Mouse (Mus musculus) hindbrain, embryonic 15.5 days (tissue): ENCODE data around the gene Garnl3. TPM values are rescaled to one million over a fixed set of nuclear protein-coding genes. Genes with fewer than 3 reads are reported as not detected.

Source experiments
- ATAC-seq: fragments of 200-750 bp; cut with Nextera tagmentation; 2 replicates; pipeline ENCODE4 v1.8.0; 2017; ENCODE audit warnings: low read depth, moderate number of reproducible peaks, moderate TSS enrichment; ENCODE audit not compliant: low FRiP score
- H3K27ac ChIP-seq: fragments of 300-500 bp; sonication (generic); replicated peaks from 2 replicates; pipeline ENCODE4 v1.5.1; 2015; ENCODE audit warnings: mild to moderate bottlenecking, inconsistent platforms
- H3K27me3 ChIP-seq: fragments of 300-500 bp; sonication (generic); 2 replicates; pipeline ENCODE4 v1.6.1; 2015; ENCODE audit warnings: control low read depth, inconsistent platforms
- H3K36me3 ChIP-seq: fragments of 300-500 bp; sonication (generic); 2 replicates; pipeline ENCODE4 v1.6.1; 2015; ENCODE audit warnings: control low read depth, inconsistent platforms
- H3K4me1 ChIP-seq: fragments of 300-500 bp; sonication (generic); replicated peaks from 2 replicates; pipeline ENCODE4 v1.6.1; 2015; ENCODE audit warnings: control low read depth, inconsistent platforms
- H3K4me2 ChIP-seq: fragments of 300-500 bp; sonication (generic); 2 replicates; pipeline ENCODE4 v1.6.1; 2015; ENCODE audit warnings: moderate library complexity, mild to moderate bottlenecking, inconsistent platforms
- H3K4me3 ChIP-seq: fragments of 300-500 bp; sonication (generic); 2 replicates; pipeline ENCODE4 v1.5.1; 2015; ENCODE audit warnings: mild to moderate bottlenecking, inconsistent platforms
- H3K9ac ChIP-seq: fragments of 300-500 bp; sonication (generic); 2 replicates; pipeline ENCODE4 v1.6.1; 2015; ENCODE audit warnings: inconsistent platforms
- H3K9me3 ChIP-seq: fragments of 300-500 bp; sonication (generic); 2 replicates; pipeline ENCODE4 v1.6.1; 2016; ENCODE audit warnings: control low read depth, inconsistent platforms
- WGBS: fragments of 180-500 bp; shearing (Covaris S2); methylation state at CpG from one replicate; pipeline ENCODE4 v1.1.7; 2015; 5-methylcytosine and 5-hydroxymethylcytosine counted together
- polyA plus RNA-seq: library from polyadenylated mRNA; unstranded; fragments of >200 nt; fragmentation: Nextera tagmentation; extraction: Ambion mirVana; gene quantifications from 2 replicates; pipeline ENCODE4 v1.2.1, GENCODE M21; 2015

The Garnl3 gene
- polyA plus RNA-seq, 1 experiment from 2014 or later, result 56.7 TPM

DNA sequence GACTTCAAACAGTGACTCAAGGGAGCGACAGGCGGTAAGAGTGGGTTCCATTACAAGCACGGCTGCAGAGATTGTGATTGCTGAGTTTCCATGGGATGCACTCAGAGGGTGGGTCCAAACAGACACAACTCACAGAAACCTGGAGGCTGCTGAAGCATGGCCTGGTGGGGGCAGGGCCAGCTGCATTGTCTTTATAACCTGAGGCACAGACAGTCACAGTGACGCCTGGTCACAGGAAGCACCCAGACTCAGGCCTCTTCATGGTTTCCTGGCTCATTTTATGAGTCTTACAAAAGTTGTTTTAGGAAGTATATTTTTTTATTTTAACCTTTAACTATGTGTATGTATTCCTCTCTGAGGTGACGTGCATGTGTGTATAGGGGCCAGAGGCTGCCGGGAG is 38.0 kb upstream of the Garnl3 start:
- Histone ChIP-seq H3K4me2 (no peak overlapping the region), H3K4me1 (peaks cover 13% of the 10 kb centered on the region), H3K9ac (no peak overlapping the region), H3K27ac (no peak overlapping the region), H3K9me3 (no peaks in the 10 kb centered on the region), H3K27me3 (no peaks in the 10 kb centered on the region), H3K4me3 (no peak overlapping the region), H3K36me3 (peaks cover 27% of the 10 kb centered on the region)
- ATAC-seq, result no peak
- WGBS, result 82% methylated on average over 6 of the region's 6 CpGs

DNA sequence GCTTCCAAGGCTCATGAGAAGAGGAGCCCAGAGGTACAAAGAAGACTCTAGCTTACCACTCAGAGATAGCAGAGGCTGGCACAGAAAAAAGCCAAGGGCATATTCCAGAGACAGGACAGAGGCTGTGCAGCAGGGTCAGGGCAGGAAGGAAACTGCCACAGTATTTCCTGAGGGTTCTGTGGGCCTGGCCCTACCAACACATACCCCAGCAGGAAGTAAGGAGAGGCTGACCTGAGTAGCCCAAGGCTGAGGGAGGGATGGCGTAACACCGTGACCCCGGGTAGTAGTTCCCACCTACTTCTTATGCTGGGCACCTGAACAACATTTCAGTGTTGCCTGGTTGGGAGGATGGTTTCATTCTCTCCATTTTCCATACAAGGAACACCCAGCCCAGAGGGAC is 35.6 kb upstream of the Garnl3 start:
- peaks cover 13% of the 10 kb centered on the region for H3K4me1 ChIP-seq
- WGBS, result 98% methylated on average over 3 of the region's 3 CpGs
- no peak overlapping the region for H3K27ac ChIP-seq
- H3K4me3 ChIP-seq, result no peak overlapping the region
- H3K9ac ChIP-seq, result no peak overlapping the region
- no peak overlapping the region for H3K4me2 ChIP-seq
- ATAC-seq, result no peak
- H3K27me3 ChIP-seq, result no peaks in the 10 kb centered on the region
- H3K9me3 ChIP-seq, result no peaks in the 10 kb centered on the region
- peaks cover 11% of the 10 kb centered on the region; the same call in 1 of the 2 replicates for H3K36me3 ChIP-seq

DNA sequence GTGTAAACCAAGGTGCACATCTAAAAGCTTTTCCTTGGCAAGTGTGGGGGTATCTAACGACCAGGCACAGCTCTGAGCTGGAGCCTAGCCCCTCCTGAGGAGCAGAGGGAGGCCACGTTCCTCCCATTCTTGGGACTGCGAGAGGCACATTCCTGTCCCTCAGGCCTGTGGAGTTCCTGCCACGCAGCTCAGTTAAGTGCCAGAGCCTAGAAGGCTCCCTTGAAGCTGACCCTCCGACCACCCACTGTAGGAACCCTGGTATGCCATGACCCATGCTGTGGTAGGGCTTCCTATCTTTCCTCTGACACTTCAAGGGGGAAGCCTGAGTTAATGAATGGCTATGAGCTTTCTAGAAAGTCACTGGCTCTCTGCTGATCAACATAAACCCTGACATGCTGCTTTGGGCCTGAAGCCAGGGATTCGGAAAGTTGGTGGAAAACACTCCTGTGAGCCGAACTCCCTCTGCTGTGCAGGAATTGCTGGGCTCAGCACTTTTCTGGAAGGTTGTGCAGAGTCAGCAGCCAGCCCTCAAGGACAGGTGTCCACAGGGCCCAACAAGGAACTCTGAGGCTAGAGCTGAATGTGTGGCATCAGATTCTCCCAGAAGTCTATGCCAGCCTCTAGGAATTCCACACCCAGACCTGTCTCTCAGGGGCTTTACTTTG is 34.4 kb upstream of the Garnl3 start:
- Histone ChIP-seq H3K36me3 (0 out of 2 replicates have a peak, but pooled peaks cover 7% of the 10 kb centered on the region), H3K4me2 (no peak overlapping the region), H3K9ac (no peak overlapping the region), H3K4me3 (no peak overlapping the region), H3K9me3 (no peaks in the 10 kb centered on the region), H3K27me3 (no peaks in the 10 kb centered on the region), H3K4me1 (peaks cover 10% of the 10 kb centered on the region), H3K27ac (peak overlapping the region; percentile 26; the same call in 1 of the 2 replicates)
- ATAC-seq, result no peak
- WGBS, result 51% methylated on average over 7 of the region's 7 CpGs

DNA sequence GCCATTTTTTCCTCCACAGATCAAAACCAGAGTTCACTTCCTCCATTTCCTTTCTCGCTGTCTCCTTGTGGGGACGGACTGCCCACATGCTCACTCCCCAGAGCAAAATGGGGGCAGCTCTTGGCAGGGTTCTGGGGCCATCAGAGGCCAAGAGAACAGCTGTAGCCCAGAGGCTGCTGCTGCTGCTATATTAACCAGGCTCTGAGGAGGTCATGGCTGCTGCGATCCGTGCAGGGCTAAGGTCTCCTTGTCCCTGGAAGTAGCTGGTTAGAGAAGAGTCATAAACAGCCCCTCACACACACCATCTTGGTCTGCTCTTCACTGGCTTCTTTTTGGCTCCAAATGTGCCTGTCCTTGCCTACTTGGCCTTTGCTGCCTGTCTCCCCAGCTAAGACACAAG is 33.8 kb upstream of the Garnl3 start:
- H3K4me2 ChIP-seq, result no peak overlapping the region
- 85% methylated on average over 4 of the region's 4 CpGs for WGBS
- no peak for ATAC-seq
- H3K27me3 ChIP-seq, result no peaks in the 10 kb centered on the region
- peaks cover 10% of the 10 kb centered on the region for H3K4me1 ChIP-seq
- H3K9ac ChIP-seq, result no peak overlapping the region
- H3K36me3 ChIP-seq, result 0 out of 2 replicates have a peak, but pooled peaks cover 7% of the 10 kb centered on the region
- no peaks in the 10 kb centered on the region for H3K9me3 ChIP-seq
- H3K4me3 ChIP-seq, result no peak overlapping the region
- peak overlapping the region; percentile 26; the same call in 1 of the 2 replicates for H3K27ac ChIP-seq

DNA sequence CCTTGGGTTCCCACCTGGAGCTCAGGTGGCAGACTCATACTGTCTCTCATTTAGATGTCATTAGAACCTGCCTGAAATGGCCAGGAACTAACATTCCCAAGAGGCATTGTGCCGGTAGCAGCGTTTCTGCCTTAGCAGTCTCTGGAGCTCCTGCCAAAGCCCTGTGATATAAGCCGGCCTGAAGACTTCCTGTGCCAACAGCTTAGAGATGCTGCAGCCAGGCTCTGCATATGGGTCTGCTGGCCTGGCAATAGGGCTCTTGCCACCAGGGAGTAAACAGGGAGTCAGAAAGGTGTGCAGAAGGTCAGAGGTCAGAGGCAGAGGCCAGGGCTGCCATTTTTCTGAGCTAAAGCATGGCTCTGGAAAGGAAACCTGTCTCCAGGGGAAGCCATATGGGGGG is 33.2 kb upstream of the Garnl3 start:
- Histone ChIP-seq H3K9ac (no peak overlapping the region), H3K36me3 (0 out of 2 replicates have a peak, but pooled peaks cover 7% of the 10 kb centered on the region), H3K4me1 (peaks cover 10% of the 10 kb centered on the region), H3K27ac (no peak overlapping the region), H3K4me3 (no peak overlapping the region), H3K9me3 (no peaks in the 10 kb centered on the region), H3K4me2 (no peak overlapping the region), H3K27me3 (no peaks in the 10 kb centered on the region)
- WGBS, result 54% methylated on average over 3 of the region's 3 CpGs
- no peak for ATAC-seq

DNA sequence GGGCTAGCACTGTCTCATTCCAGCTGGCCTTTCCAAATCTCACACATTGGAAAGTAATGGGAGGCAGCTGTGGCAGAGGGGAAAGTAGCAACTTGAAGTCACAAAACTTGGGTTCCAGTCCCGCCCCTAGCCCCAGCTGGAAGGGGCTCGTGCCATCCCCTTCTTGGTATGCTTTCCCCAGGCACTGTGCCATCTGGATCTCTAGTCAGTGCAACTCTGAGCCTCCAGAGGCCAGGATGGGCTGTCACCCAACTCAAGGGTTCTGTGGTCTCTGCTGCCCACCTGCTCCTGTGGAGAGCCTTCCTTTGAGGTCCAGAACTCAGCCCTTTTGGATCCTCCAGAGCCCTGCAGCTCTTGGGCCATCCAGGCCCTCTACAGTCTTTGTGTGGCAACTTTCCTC is 30.7 kb upstream of the Garnl3 start:
- Histone ChIP-seq H3K9ac (no peak overlapping the region), H3K4me3 (no peak overlapping the region), H3K36me3 (peaks cover 13% of the 10 kb centered on the region), H3K4me1 (peaks cover 10% of the 10 kb centered on the region), H3K4me2 (no peak overlapping the region), H3K27ac (no peak overlapping the region), H3K9me3 (no peaks in the 10 kb centered on the region), H3K27me3 (no peaks in the 10 kb centered on the region)
- no peak for ATAC-seq
- WGBS, result 77% methylated on average over 2 of the region's 2 CpGs

DNA sequence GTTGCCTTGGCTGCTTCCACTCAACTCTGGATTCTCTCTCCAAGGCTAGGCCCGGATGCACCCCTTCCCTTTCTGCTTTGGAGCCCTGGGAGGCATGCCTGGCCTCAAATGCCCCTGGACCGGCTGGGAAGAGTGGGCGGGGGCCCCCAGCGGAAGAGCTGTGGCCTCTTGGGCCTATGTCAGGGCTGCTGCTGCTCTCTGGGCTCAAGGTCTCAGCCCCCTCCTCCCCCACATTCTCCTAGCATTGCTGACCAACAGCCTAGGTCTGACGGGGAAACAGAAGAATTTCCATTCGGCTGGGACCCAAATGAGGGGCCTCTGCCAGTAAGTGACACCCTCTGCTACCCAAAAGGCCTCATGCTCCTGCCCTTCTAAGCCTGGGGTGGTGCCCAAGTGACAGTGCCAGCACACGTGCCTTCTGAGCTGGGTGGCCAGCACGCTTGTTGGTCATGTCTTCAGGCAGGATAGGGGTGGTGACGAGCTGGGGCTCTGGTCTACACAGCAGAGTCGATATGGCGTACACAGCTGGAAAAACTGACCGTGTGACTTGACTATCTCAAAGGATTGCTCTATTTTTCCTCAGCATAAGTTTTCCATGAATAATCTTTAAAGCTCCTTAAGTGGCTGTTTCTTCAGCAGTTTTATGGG is 29.0 kb upstream of the Garnl3 start:
- Histone ChIP-seq H3K27ac (no peak overlapping the region), H3K9me3 (no peaks in the 10 kb centered on the region), H3K9ac (no peak overlapping the region), H3K4me3 (no peak overlapping the region), H3K4me2 (no peak overlapping the region), H3K36me3 (peaks cover 13% of the 10 kb centered on the region), H3K27me3 (no peaks in the 10 kb centered on the region), H3K4me1 (0 out of 2 replicates have a peak, but pooled peaks cover 3% of the 10 kb centered on the region)
- no peak for ATAC-seq
- 77% methylated on average over 12 of the region's 12 CpGs for WGBS

DNA sequence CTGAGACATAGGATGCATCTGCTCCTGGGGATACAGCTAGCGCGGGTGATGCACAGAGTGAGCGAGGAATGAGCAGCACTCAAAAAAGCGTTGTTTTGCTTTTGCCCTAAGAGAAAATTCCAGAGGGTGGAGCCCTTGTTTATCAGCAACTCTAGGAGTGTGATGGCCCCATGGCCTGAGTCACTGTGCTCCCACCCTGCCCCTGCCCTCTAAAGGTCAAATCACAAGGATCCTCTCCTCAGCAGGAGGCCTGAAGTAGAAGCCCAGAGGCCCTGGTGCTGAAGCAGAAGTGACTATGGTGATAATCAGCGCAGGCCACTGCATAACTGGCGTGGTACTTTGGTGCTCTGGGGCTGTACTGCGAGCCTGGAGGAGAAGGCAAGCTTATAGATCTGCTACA is 28.1 kb upstream of the Garnl3 start:
- no peak for ATAC-seq
- Histone ChIP-seq H3K36me3 (peaks cover 13% of the 10 kb centered on the region), H3K9me3 (no peaks in the 10 kb centered on the region), H3K4me3 (no peak overlapping the region), H3K27ac (no peak overlapping the region), H3K4me1 (no peaks in the 10 kb centered on the region), H3K9ac (no peak overlapping the region), H3K27me3 (no peaks in the 10 kb centered on the region), H3K4me2 (no peak overlapping the region)
- 85% methylated on average over 7 of the region's 7 CpGs for WGBS

DNA sequence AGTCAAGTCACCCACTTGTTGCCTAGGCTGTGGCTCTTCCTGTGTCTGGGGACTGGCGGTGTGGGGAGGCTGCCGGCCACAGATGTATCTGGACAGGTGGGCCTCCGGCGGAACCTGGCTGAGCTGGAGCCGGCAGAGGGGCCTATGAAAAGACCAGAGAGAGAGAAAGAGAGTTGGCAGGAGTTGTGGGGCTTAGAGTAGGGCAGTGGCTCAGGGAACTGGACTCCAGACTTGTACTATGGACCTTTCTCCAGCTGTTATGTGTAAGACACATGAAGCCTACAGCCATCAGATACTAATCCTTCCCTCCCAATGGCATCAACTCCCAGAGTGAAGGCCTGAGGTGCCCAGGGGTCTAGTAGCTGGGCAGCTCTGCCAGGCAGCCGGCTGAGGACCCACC is 27.4 kb upstream of the Garnl3 start:
- ATAC-seq, result no peak

DNA sequence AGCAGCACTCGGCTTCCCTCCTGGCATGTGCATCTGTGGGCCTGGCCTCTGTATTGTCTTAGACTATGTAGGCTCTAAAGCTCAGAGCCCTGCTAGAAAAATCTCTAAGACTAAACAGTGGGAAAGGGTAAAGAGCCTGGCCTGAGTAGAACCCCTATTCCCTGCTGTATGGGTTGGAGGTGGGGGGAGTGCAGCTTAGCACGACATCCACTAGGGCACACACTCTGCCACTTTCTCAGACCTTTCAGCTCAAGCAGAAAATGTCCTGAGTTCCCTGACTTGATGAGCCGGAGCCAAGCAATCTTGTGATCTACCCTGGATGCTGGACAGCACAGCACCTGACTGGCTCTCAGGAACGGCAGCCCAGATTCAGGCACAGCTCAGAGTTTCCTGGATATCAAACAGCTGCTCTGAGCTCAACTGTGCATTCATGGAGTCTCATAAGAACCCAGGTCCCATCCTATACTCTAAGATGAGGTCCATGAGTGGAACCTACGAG is 24.9 kb upstream of the Garnl3 start:
- Histone ChIP-seq H3K4me3 (no peak overlapping the region), H3K9ac (no peak overlapping the region), H3K36me3 (peaks cover 18% of the 10 kb centered on the region), H3K4me2 (no peak overlapping the region), H3K4me1 (no peaks in the 10 kb centered on the region), H3K9me3 (no peaks in the 10 kb centered on the region), H3K27ac (no peak overlapping the region), H3K27me3 (no peaks in the 10 kb centered on the region)
- 84% methylated on average over 5 of the region's 5 CpGs for WGBS
- no peak for ATAC-seq

More for the DNA sequence above, 27.4 kb upstream of the Garnl3 start:
- Histone ChIP-seq H3K4me2 (no peak overlapping the region), H3K36me3 (peaks cover 19% of the 10 kb centered on the region), H3K4me1 (no peaks in the 10 kb centered on the region), H3K4me3 (no peak overlapping the region), H3K9ac (no peak overlapping the region), H3K9me3 (no peaks in the 10 kb centered on the region), H3K27ac (no peak overlapping the region), H3K27me3 (no peaks in the 10 kb centered on the region)
- WGBS, result 96% methylated on average over 6 of the region's 6 CpGs

DNA sequence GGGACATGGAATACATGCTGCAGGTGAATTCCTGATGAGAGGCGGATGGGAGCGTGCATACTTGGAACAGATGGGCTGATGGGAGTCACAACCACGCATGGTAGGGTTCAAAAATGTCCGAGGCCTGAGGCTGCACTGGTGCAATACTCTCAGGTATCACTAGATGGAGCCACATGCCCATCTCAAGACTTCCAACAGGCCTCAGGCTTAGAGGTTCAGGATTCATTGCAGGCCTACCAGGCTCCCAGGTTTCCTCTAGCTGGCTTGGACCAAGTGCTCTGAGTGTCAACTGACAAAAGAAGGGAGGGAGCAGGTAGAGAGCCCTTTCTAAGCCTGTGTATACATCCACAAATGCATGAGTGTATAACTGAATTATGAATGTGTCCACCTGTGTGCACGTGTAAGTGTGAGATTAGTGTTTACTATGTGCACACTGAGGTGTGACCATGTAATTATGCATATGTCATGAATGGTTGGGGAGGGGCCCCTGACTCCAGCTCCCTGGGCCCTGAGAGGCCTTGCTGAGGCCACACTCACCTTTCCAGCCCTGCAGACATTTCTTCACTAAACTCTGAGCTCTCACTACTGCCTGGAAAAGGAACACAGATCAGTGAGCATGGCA is 23.4 kb upstream of the Garnl3 start:
- H3K9ac ChIP-seq, result no peak overlapping the region
- H3K4me1 ChIP-seq, result no peaks in the 10 kb centered on the region
- H3K27ac ChIP-seq, result no peak overlapping the region
- H3K27me3 ChIP-seq, result no peaks in the 10 kb centered on the region
- 25% methylated on average over 5 of the region's 5 CpGs for WGBS
- H3K4me2 ChIP-seq, result no peak overlapping the region
- no peak overlapping the region for H3K4me3 ChIP-seq
- H3K36me3 ChIP-seq, result peaks cover 18% of the 10 kb centered on the region
- no peaks in the 10 kb centered on the region for H3K9me3 ChIP-seq
- ATAC-seq, result peak; percentile 57; the same call in 1 of the 2 replicates

DNA sequence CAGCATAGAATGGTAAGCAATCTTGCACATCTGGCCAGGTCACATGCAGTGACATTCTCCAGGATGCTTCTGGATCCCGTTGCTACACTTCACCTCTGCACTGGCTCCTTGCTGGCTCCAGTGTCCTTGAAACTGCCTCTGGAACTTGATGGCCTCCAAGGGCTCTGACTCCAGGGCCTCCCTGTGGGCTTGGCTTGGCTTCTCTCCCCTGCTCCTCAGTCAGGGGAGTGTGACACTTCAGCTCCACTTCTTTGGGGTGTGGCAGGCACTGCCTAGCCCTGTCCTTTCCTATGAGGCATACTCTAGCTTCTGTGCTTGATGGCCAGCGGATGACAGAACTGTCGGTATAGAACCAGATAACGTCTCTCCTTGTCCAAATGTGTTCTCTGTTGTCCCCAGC is 15.5 kb upstream of the Garnl3 start:
- ATAC-seq, result no peak
- H3K4me3 ChIP-seq, result no peak overlapping the region
- H3K9ac ChIP-seq, result no peak overlapping the region
- no peak overlapping the region for H3K27ac ChIP-seq
- H3K9me3 ChIP-seq, result no peaks in the 10 kb centered on the region
- peaks cover 3% of the 10 kb centered on the region; the same call in 1 of the 2 replicates for H3K36me3 ChIP-seq
- no peak overlapping the region for H3K4me2 ChIP-seq
- no peaks in the 10 kb centered on the region for H3K4me1 ChIP-seq
- 89% methylated on average over 4 of the region's 4 CpGs for WGBS
- no peaks in the 10 kb centered on the region for H3K27me3 ChIP-seq
